Mouse (Mus musculus) cortical plate, adult 2 months (tissue): Measurements from ENCODE around the gene Hint2. TPM values are rescaled to one million over a fixed set of nuclear protein-coding genes. Genes with fewer than 3 reads are reported as not detected.

ENCODE experiments used
- H3K27ac ChIP-seq: fragments of 200-500 bp; 2 replicates; pipeline ENCODE4 v1.5.1; 2012; ENCODE audit warnings: low read length, control low read depth, inconsistent platforms; ENCODE audit not compliant: insufficient read depth
- H3K4me1 ChIP-seq: fragments of 200-500 bp; 2 replicates; pipeline ENCODE4 v1.6.1; 2011; ENCODE audit warnings: low read length; ENCODE audit not compliant: control insufficient read depth, insufficient read depth
- H3K4me3 ChIP-seq: fragments of 200-500 bp; 2 replicates; pipeline ENCODE4 v1.5.1; 2011; ENCODE audit warnings: mild to moderate bottlenecking, low read length, control low read depth; ENCODE audit not compliant: insufficient read depth
- CTCF ChIP-seq: fragments of 200-500 bp; IDR thresholded peaks from 2 replicates; pipeline ENCODE4 v1.5.1; 2011; ENCODE audit warnings: mild to moderate bottlenecking, control low read depth, low read length; ENCODE audit not compliant: insufficient read depth; ENCODE audit errors: extremely low read depth
- POLR2A ChIP-seq: fragments of 200-500 bp; IDR thresholded peaks from 2 replicates; pipeline ENCODE4 v1.6.1; 2011; ENCODE audit warnings: mild to moderate bottlenecking, low read length, control low read depth; ENCODE audit not compliant: insufficient read depth; ENCODE audit errors: extremely low read depth
- polyA plus RNA-seq: library from polyadenylated mRNA; depleted of rRNA; stranded (reverse); fragments of >200 nt; gene quantifications from 2 replicates; pipeline ENCODE4 v1.2.3, GENCODE M21; 2012; rRNA removed

The Hint2 gene
- 81.7 and 84.5 TPM in 2 replicates for polyA plus RNA-seq

DNA sequence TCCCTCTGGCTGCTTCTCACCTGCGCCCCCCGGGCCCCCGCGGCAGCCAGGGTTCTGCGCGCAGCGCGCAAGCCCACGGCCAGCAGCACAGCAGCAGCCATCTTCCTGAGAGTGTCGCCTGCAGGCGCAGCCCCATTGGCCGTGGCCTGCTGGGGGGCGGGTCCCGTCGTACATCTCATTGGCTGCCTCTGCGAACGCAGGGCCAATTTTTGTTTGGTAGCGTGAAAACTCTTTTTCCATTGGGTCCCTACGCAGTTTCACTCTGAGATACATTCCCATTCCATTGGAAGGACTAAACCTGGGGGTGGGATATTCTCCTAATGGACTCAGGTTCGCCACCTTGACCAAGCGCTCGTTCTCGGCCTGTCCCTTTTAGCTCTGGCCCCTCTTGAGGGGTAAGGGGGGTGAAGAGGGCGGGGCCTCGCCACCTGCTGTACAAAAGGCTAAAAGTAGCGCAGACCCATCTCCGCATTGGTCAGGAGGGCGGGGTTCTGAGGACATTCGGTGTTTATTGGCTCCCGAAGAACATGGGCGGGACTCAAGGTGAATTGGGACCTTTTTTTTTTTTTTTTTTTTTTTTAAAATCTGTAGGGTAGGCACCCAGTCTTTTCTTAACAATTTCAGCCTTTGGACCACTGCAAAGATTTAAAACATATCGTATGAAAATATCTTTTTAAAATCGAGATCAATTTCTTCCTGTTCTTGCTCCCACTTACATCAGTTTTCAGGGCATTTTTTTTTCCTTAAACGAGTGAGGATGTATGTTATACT lies at the start of gene Hint2:
Gene Hint2 (minus strand): TSS at position 128 of the 771 bp plus-strand sequence.
- H3K4me3 ChIP-seq, result peak within 1 kb of the TSS; percentile 51
- H3K4me1 ChIP-seq, result no peaks in the 10 kb centered on the region; the same call in 1 of the 2 replicates
- TF ChIP-seq POLR2A (peak; percentile 81), CTCF (no peak)
- peak within 1 kb of the TSS; percentile 90 for H3K27ac ChIP-seq

DNA sequence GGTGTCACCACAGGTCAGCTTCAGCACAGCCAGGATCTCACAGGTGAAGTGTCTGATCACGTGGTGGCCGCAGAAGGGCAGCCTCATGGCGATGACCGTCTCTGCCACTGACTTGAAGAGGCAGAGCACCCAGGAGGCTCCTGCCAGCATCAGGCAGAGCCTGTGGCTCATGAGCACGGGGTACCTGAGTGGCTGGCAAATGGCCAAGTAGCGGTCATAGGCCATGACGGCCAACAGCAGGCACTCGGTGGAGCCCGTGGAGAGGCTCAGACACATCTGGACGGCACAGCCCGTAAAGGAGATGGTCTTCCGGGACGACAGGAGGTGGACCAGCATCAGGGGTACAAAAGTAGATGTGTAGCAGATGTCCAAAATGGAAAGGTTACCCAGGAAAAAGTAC lies 49.7 kb upstream of the Hint2 start:
- Histone ChIP-seq H3K27ac (no peak overlapping the region), H3K4me1 (peaks cover 1% of the 10 kb centered on the region; the same call in 1 of the 2 replicates), H3K4me3 (no peak overlapping the region)
- no peak for TF ChIP-seq CTCF
- TF ChIP-seq POLR2A, result no peak

DNA sequence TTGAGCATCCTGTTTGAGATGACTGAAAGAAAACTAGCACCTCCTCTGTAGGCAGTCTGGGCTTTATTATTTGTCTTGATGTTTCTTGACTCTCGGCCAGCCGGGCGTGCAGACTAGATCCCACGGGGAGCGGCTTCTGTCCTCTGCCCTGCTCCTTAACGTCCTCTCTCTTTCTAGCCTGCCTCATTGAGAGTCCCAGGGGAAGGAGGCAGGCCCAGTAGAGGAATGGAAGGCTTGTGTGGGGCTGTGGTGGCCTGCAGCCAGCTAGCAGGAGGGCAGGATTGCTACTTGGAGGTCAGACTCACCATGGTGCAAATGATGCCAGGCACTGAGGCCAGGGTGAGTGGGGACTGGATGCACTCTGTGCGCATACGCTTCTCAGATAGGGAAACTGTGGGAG lies 47.6 kb upstream of the Hint2 start:
- Histone ChIP-seq H3K4me1 (no peaks in the 10 kb centered on the region), H3K27ac (no peak overlapping the region), H3K4me3 (no peak overlapping the region)
- TF ChIP-seq CTCF (no peak), POLR2A (no peak)

DNA sequence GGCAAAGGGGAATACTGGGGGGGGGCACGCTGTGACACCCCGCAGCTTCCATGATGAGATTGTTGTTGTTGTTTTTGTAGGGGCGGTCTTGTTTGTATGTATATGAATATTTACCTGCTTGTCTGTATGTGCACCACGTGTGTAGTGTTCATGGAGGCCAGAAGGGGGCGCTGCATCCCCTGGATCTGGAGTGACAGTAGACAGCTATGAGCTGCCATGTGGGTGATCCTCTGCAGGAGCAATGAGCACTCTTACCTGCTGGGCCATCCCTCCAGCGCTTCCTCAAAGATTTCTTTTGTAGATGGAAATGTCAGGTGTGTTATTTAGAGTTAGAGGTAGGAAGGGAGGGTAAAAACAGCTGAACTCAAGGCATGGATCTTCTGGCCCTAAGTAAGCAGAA lies 47.2 kb upstream of the Hint2 start:
- no peak overlapping the region for H3K4me3 ChIP-seq
- H3K4me1 ChIP-seq, result no peaks in the 10 kb centered on the region
- H3K27ac ChIP-seq, result no peak overlapping the region
- TF ChIP-seq CTCF (peak; percentile 19; the same call in 1 of the 2 replicates), POLR2A (no peak)

DNA sequence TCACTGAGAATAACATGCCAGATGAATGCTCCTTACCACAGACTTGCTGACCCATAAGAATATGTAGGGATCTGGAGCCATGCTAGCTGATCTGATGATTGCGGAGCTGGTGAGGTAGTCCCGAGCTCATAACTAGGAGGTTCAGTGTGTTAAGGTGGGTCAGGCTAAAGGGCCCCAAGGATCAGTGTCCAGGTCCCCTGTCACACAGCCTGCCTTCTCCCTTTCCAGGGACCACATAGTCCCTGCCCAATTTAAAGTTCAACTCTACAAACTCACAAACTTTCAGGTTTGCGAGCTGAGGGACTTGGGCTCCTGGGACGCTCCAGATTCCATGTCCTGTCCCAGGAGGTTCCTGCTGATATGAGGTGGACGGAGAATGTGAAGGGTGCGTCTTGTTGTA lies 44.4 kb upstream of the Hint2 start, which contains the start of gene Olfr70:
Gene Olfr70 (minus strand): TSS at position 101 of the 400 bp plus-strand sequence.
- Histone ChIP-seq H3K4me3 (no peak within 1 kb of the TSS), H3K4me1 (no peaks in the 10 kb centered on the region), H3K27ac (no peak within 1 kb of the TSS)
- TF ChIP-seq POLR2A (no peak), CTCF (no peak)

DNA sequence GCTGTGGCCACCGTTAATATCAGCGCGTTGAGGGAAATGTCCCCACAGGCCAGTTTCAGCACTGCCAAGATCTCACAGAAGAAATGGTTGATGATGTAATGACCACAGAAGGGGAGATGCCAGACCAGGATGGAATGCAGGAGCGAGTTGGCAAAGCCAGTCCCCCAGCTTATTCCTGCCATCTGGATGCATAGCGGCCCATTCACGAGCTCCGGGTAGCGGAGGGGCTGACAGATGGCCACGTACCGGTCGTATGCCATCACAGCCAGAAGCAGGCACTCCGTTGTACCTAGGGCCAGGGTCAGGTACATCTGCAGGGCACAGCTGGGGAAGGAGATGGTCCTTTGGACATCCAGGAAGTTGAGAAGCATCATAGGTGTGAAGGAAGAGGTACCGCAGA lies 40.3 kb upstream of the Hint2 start:
- Histone ChIP-seq H3K4me3 (no peak overlapping the region), H3K27ac (no peak overlapping the region), H3K4me1 (no peaks in the 10 kb centered on the region)
- TF ChIP-seq CTCF (no peak), POLR2A (no peak)

DNA sequence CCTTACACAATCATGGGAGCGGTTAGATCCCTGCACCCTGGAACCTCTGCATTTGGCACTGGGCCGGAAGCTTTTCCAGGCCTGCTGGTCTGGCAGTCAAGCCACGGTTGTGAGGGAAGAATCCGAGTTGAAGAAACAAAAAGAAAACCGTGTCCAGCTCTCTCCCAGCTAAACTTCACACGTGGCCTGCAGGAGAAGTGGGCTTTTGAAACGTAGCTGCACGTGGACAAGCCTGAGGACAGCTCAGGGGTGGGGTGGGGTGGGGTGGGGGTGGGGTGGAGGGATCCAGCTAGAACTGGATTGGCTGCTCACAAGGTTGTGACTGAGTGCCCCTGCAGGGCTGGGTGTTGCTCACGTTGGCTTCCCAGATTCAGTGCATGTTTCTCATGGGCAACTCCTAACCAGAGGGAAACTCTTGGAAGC lies 39.0 kb upstream of the Hint2 start:
- no peak for TF ChIP-seq POLR2A
- TF ChIP-seq CTCF, result no peak
- H3K27ac ChIP-seq, result no peak overlapping the region
- H3K4me1 ChIP-seq, result 0 out of 2 replicates have a peak, but pooled peaks cover 2% of the 10 kb centered on the region
- H3K4me3 ChIP-seq, result no peak overlapping the region

DNA sequence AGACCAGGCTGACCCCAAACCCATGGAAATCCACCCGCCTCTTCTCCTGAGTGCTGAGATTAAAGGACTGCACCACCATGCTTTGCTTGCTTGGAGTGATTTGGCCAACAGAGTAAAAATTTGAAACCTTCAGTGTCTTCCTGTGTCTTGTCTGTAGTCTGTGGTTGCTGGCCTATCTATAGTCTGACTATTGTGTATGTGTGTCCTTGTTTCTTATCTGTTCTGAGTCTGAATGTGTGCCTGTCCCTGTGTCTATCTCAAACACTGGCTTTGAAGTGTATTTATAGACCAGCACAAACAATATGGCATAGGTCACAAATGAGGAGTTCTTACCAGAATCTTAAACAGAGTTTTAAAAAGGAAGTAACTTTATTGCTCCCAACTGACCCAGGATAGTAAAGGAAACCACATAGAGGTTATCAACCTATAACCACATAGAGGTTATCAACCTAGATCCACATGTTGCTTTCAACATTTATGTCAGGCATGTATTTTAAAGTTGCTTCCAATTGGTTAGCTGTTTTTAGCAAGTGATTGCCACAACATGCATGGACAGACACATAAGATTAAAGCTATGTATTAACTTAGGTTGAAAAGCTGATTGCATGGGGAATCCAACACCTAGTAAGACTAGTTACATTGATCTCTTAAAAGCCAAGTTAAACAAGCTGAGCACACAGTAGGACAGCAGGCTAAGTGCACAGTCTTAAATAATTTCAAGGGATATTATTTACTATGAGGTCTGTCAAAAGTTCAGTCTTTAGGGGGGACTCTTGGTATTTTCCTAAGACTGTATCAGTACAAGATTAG lies 38.4 kb upstream of the Hint2 start:
- H3K4me1 ChIP-seq, result 0 out of 2 replicates have a peak, but pooled peaks cover 2% of the 10 kb centered on the region
- TF ChIP-seq POLR2A, result no peak
- no peak for TF ChIP-seq CTCF
- H3K27ac ChIP-seq, result no peak overlapping the region
- H3K4me3 ChIP-seq, result no peak overlapping the region

DNA sequence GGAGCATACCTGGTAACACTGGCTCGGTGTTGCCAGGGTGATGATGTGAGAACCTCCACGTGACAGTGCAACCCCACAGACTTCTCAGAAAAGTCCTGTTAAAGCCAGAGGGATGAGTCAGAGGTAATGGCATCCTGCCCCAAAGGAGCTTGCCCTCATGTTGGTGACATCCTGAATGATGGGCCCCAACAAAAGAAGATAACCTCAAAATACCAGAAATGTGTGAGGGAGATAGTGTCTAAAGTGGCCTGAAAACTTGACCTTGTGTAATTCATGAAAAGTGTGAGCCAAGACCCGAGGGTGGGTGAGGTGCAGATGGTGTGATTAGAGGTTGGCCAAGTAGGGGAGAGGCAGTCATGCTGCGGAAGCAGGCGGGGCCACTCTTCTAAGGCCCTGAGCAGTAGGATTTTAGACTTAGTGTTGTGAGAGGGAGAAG lies 37.6 kb upstream of the Hint2 start:
- 0 out of 2 replicates have a peak, but pooled peaks cover 2% of the 10 kb centered on the region for H3K4me1 ChIP-seq
- no peak overlapping the region for H3K4me3 ChIP-seq
- no peak for TF ChIP-seq POLR2A
- no peak for TF ChIP-seq CTCF
- no peak overlapping the region for H3K27ac ChIP-seq

DNA sequence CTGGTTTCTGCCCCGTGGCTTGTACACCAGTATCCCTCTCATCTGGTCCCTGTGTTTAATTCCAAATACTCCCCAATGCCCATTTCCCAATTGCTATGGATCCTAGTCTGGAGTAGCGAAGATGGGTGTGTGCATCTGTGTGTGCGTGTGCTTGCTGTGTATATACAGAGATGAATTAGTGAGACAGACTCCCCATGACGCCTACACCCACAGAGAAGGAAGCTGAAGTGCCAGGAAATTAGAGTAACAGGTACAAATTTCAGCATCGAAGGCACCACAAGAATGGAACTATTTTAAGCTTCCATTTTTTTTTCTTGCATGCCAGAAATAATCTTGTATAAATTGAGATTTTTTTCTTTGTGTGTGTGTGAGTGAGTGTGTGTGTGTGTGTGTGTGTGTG lies 34.8 kb upstream of the Hint2 start:
- no peak overlapping the region for H3K27ac ChIP-seq
- H3K4me3 ChIP-seq, result no peak overlapping the region
- 0 out of 2 replicates have a peak, but pooled peaks cover 2% of the 10 kb centered on the region for H3K4me1 ChIP-seq
- TF ChIP-seq CTCF, result no peak
- TF ChIP-seq POLR2A, result no peak
